Mouse (Mus musculus): Measurements from ENCODE around the gene Sgf29.

The Sgf29 gene

GRCm38 (mm10) chr7:126649231-126650051 lies at the start of gene Sgf29:
Gene Sgf29, plus strand, starts transcription at chr7:126649309.
- DNase-seq, result peak; percentile 95

GRCm38 (mm10) chr7:126601896-126602295 lies 47.2 kb upstream of the Sgf29 start:
- DNase-seq, result no peak

DNA sequence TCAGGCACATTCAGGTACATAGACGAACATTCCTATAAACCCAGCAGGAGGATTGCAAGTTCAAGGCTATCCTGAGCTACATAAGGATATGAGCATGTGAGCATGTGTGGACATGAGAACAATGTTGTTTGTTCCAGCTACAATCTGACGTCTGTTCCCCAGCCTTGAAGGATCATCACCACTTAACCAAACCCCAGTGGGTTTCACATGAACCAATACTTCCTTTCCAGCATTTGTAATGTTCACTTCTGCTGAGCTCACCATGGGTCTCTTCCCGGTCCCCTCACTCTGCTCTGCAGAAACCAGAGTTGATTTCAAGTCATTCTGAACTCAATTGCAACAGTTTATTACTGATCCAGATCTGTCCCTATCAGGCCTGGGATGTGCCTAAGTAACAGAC lies 46.5 kb upstream of the Sgf29 start:
- DNase-seq, result no peak

GRCm38 (mm10) chr7:126606611-126607010 lies 42.5 kb upstream of the Sgf29 start:
- no peak for DNase-seq

DNA sequence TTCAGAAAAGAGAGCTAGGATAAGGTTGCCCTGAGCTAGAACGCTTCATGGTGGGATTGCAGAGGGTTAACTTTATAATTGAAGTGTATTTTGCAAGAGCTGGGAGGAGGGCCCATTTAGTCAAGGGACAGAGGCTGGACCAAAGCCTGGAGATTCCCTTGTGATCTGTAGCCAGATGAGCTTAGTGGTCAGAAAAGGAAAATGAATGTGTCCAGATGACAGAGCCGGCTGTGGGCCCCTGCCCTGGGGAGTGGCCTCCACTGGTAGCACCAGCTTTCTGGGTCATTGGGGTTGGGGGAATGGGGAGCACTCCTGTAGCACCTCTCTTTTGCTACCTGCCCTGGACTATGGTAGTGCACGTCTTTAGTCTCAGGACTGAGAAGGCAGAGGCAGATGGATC lies 42.0 kb upstream of the Sgf29 start:
- DNase-seq, result peak; percentile 82

GRCm38 (mm10) chr7:126607796-126608195 lies 41.3 kb upstream of the Sgf29 start:
- no peak for DNase-seq

- DNase-seq, result no peak
Observed at GRCm38 (mm10) chr7:126612736-126613135, 36.4 kb upstream of the Sgf29 start.

GRCm38 (mm10) chr7:126616707-126617106 lies 32.4 kb upstream of the Sgf29 start:
- no peak for DNase-seq

GRCm38 (mm10) chr7:126619559-126620275 lies 29.4 kb upstream of the Sgf29 start:
- DNase-seq, result no peak

- peak; percentile 41 for DNase-seq
Observed at GRCm38 (mm10) chr7:126621452-126622359, 27.4 kb upstream of the Sgf29 start.

- no peak for DNase-seq
Observed at GRCm38 (mm10) chr7:126623381-126623780, 25.7 kb upstream of the Sgf29 start.

- DNase-seq, result peak; percentile 49
Observed at GRCm38 (mm10) chr7:126624774-126625173, 24.3 kb upstream of the Sgf29 start.

- peak; percentile 94 for DNase-seq
Observed at GRCm38 (mm10) chr7:126625369-126625768, 23.7 kb upstream of the Sgf29 start.

- DNase-seq, result no peak
Observed at GRCm38 (mm10) chr7:126625807-126626600, 23.1 kb upstream of the Sgf29 start.

DNA sequence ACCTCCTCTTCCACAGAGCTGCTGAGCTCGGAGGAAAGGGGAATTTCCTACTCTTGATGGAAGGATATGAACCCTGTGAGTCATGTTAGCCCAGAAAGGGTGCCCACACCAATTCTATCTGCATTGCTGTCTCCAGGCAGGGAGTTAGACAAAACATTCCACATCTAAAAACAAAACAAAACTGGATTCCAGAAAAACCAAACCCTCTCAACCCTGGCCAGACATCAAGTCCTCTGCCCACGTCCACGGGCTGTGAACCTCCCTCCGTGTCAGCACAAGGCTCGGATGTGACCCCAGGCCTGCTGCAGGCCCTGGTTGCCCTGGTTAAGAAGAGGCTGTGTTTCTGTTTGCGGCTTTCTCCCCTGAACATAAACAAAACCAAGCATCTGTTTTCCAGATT lies 21.0 kb upstream of the Sgf29 start:
- peak; percentile 49 for DNase-seq

DNA sequence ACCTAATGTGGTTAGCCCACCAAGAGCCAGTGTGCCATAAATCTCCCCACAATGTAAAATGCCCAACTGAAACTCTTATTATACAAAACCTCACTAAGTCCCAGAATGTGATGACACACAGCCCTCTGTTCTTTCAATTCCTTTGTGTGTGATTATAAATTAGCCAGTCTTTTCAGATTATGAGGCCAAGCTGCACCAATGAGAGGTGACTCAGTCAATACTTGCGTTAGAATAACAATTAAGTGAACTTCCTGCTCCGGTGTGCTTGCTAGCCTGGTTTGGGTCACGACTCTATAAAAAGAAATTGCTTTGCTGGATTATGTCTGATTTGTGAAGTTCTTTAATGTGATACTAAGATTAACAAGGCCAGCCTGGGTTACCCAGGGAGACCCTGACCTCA lies 19.2 kb upstream of the Sgf29 start:
- DNase-seq, result no peak

DNA sequence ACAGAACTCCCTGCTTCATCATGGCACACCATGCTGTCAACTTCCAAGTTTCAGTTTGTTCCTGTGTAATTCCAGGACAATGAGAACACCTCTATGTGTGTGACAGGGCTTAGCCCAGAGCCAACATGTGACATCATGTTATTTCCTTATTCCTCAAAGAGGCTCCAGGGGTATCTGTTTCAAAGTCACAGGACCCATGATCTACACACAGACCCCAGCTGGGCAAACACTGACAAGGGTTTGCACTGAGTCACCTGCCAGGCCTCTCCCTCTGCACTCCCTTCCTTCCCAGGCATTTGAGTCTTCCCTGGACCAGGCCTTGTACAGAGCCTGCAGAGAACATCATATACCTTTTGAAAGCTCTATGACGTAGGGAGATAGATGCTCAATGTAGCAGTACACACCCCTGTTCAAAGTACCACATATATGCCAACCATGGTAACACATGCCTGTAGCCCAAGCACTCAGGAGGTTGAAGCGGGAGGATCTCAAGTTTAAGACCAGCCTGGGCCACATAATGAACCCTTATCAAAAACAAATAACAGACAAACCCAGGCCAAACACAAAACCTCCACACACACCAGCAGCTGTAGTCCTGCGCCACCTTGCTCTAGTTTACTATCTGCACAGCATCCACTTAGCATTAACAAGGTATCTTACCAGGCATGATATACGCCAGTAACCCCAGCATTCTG lies 18.1 kb upstream of the Sgf29 start, which contains the start of gene Nupr1:
TSS of gene Nupr1 (minus strand) at position 38 of the 695 bp plus-strand sequence.
- DNase-seq, result no peak

DNA sequence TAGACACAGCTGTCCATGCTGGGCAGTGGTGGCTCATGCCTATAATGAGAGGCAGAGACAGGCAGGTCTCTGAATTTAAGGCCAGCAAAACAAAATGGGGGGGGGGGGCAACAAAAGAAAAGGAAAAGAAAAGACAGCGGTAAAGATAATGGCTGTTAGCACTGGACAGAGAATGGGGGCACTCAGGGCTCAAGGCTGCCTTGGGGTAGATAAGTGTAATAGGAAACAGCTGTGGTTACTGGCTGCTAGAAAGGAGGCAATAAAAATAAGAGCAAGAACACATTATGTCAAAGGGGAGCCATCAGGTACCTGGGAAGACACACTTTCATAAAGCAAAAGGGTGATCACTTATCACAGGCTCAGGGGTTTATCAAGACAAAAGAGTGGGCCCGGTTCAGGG lies 16.6 kb upstream of the Sgf29 start:
- DNase-seq, result no peak

GRCm38 (mm10) chr7:126635375-126635774 lies 13.7 kb upstream of the Sgf29 start:
- no peak for DNase-seq

DNA sequence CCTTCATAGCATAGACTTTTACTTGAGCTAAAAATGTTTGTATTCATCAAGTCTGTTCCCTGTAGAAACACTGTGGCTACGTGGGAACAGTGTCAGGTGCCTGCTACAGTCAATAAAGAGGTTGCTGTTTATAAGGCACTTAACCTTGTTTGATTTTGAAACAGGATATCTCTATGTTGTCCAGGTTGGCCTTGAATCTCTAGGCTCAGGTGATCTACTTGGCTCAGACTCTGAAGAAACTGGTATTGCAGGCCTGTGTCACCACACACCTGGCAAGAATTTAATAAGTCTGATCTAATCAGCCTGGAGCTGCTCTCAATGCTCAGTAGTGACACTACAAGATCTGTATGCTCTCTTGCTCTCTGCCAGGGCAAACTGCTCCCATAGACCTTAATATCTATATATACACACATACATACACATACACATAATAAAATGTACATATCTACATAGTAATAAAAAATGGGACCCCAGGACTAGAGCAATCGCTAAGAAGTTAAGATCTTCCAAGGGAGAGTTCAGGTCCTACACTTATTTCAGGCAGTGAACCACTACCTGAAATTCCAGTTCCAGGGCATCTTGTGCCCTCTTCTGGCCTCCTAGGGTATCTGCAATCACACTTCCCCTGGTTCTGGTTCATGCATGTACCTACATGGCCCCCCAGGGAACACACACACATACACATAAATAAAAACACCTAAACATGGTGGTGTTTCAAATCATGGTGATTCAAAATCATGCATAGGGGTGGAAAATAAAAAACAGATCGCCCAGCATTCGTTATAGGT lies 12.2 kb upstream of the Sgf29 start:
- DNase-seq, result peak; percentile 67

Measured in lung, postnatal 10 days (tissue).